Mouse (Mus musculus) olfactory bulb, adult 2 months (tissue): ENCODE results near the gene Krt35. TPM values are rescaled to one million over a fixed set of nuclear protein-coding genes. Genes with fewer than 3 reads are reported as not detected.

Source experiments
- H3K27ac ChIP-seq: fragments of 200-500 bp; 2 replicates; pipeline ENCODE4 v1.5.1; 2012; ENCODE audit warnings: low read depth, low read length; ENCODE audit not compliant: insufficient read depth
- H3K4me1 ChIP-seq: fragments of 200-500 bp; 2 replicates; pipeline ENCODE4 v1.6.1; 2012; ENCODE audit warnings: low read length; ENCODE audit not compliant: control insufficient read depth, insufficient read depth
- H3K4me3 ChIP-seq: fragments of 200-500 bp; 2 replicates; pipeline ENCODE4 v1.5.1; 2012; ENCODE audit warnings: mild to moderate bottlenecking, low read depth, low read length, moderate library complexity; ENCODE audit not compliant: insufficient read depth
- CTCF ChIP-seq: fragments of 200-500 bp; IDR thresholded peaks from 2 replicates; pipeline ENCODE4 v1.5.1; 2012; ENCODE audit warnings: low read depth, mild to moderate bottlenecking, low read length, moderate library complexity; ENCODE audit not compliant: insufficient read depth
- POLR2A ChIP-seq: fragments of 200-500 bp; IDR thresholded peaks from 2 replicates; pipeline ENCODE4 v1.6.1; 2012; ENCODE audit warnings: mild to moderate bottlenecking, low read depth, low read length, moderate library complexity; ENCODE audit not compliant: insufficient read depth
- WGBS: fragments of 180-500 bp; shearing (Covaris S2); methylation state at CpG from one replicate; pipeline ENCODE4 v1.1.7; 2018; 5-methylcytosine and 5-hydroxymethylcytosine counted together
- polyA plus RNA-seq: library from polyadenylated mRNA; stranded (reverse); fragments of >200 nt; gene quantifications from 2 replicates; pipeline ENCODE4 v1.2.4, GENCODE M21; 2012; ENCODE audit warnings: low replicate concordance; ENCODE audit not compliant: missing spikeins, insufficient read depth, insufficient read length

The Krt35 gene
- polyA plus RNA-seq = not detected in 2 replicates

GRCm38 (mm10) chr11:100096141-100096540 lies at the start of gene Krt35:
Krt35 (minus strand) TSS chr11:100096241.
- Histone ChIP-seq H3K4me1 (no peaks in the 10 kb centered on the region), H3K4me3 (no peak within 1 kb of the TSS), H3K27ac (no peak within 1 kb of the TSS)
- TF ChIP-seq CTCF = no peak
- no peak for TF ChIP-seq POLR2A
- 49% methylated on average over 9 of the region's 9 CpGs for WGBS

DNA sequence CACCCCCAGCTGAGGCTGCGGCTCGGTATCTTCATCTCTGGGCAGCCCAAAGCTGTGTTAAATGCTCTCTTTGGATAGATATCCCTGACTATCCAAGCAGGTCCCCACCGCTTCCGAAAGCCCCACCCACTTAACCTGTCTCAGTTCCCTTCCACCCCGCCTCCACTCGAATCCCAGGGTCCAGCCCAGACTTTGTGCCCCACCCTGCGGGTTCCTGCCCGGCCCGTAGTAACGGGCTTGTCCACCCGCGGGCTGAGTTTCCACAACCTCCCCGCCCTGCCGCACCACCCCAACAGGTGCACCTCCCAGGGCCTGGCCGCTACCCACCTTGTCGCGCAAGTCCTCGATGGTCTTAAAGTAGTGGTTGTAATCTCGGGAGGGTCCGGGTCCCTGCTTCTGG lies 49.1 kb upstream of the Krt35 start:
- 3% methylated on average over 20 of the region's 20 CpGs for WGBS
- H3K4me3 ChIP-seq = no peak overlapping the region
- TF ChIP-seq POLR2A = no peak
- no peak for TF ChIP-seq CTCF

DNA sequence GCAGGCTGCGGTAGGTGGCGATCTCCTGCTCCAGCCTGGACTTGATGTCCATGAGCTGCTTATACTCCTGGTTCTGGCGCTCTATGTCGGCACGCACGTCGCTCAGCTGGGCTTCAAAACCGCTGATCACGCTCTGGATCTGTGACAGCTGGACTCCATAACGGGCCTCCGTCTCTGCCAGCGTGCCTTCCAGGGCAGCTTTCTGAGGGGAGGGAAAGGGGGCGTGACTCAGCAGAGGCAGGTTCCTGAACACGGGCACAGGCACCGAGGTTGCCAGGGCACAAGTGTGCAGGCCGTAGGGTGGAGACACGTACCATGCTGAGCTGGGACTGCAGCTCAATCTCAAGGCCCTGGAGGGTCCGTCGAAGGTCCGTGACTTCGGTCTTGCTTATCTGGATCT lies 44.9 kb upstream of the Krt35 start:
- Histone ChIP-seq H3K27ac (no peak overlapping the region), H3K4me3 (no peak overlapping the region), H3K4me1 (peaks cover 13% of the 10 kb centered on the region)
- TF ChIP-seq POLR2A = no peak
- TF ChIP-seq CTCF = no peak
- 86% methylated on average over 21 of the region's 21 CpGs for WGBS

More for the DNA sequence above, 49.1 kb upstream of the Krt35 start:
- H3K27ac ChIP-seq = no peak overlapping the region
- peaks cover 11% of the 10 kb centered on the region for H3K4me1 ChIP-seq

GRCm38 (mm10) chr11:100139391-100139790 lies 43.4 kb upstream of the Krt35 start:
- H3K4me3 ChIP-seq = no peak overlapping the region
- no peak for TF ChIP-seq CTCF
- TF ChIP-seq POLR2A = no peak
- H3K27ac ChIP-seq = no peak overlapping the region
- 91% methylated on average over 2 of the region's 2 CpGs for WGBS
- peaks cover 2% of the 10 kb centered on the region; the same call in 1 of the 2 replicates for H3K4me1 ChIP-seq

DNA sequence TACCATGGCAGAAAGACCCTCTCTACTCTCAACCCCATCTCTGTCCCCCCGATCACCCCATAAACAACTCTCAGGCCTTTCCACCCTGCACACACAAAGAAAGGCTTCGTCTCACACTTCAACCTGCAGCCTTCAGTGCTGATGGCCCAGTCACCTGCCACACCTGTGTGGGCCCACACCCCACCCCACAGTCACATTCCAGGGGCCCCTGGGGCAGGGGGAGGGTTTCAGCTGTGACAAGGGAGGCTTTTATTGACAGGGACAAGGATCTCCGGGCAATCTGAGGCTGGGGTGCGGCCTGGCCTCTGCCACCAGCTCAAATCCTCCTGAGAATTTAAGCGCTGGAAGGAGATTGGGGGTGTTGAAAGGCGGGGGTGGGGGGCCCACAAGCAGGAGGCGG lies 42.8 kb upstream of the Krt35 start:
- Histone ChIP-seq H3K4me1 (peaks cover 2% of the 10 kb centered on the region; the same call in 1 of the 2 replicates), H3K27ac (no peak overlapping the region), H3K4me3 (no peak overlapping the region)
- TF ChIP-seq POLR2A (no peak), CTCF (no peak)
- WGBS = 79% methylated on average over 7 of the region's 7 CpGs

DNA sequence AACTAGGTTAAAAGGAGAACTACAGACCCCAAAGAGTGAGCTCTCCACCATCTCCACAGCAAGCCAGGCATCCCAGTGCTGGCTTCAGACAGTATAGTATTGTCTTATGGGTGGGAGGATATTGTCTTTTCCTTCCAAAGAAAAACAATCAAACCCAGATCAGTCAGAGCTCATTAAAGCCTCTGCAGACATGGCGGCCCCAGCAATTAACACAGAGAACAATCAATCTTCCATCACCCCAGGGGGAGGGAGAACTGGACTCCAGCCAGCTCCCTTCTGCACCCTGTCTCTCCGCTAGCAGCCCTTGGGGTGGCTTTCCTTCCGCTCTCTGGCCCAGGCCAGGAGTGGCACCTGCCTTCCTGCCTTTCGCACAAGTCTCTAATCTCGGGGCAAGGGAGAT lies 41.7 kb upstream of the Krt35 start:
- Histone ChIP-seq H3K4me3 (no peak overlapping the region), H3K27ac (no peak overlapping the region), H3K4me1 (peaks cover 2% of the 10 kb centered on the region; the same call in 1 of the 2 replicates)
- TF ChIP-seq POLR2A = no peak
- TF ChIP-seq CTCF = no peak
- WGBS = 72% methylated on average over 5 of the region's 5 CpGs

GRCm38 (mm10) chr11:100136559-100136958 lies 40.5 kb upstream of the Krt35 start:
- H3K4me1 ChIP-seq = peaks cover 7% of the 10 kb centered on the region; the same call in 1 of the 2 replicates

DNA sequence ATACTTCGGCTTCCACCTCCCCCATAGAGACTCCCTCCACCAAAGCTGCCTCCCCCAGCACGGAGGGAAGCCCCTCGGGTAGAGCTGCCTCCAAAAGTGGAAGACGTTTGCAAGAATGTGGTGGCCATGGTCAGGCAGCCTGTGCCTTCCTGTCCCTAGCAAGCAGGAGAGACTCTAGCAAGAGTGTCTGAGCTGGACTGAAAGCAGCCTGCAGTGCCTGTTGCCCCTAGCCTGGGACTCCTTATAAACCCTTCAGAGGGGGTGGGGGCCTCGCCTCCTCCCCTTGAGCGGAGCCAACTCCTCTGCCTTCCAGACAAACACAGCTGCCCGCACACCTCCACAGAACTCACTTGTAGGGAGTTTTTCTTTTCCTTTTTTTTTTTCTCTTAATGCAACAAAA lies 39.7 kb upstream of the Krt35 start, which contains the start of gene Krt15:
TSS of gene Krt15 (minus strand) at position 198 of the 400 bp plus-strand sequence.
- TF ChIP-seq POLR2A (no peak), CTCF (no peak)
- H3K4me1 ChIP-seq = peaks cover 7% of the 10 kb centered on the region; the same call in 1 of the 2 replicates
- no peak within 1 kb of the TSS for H3K27ac ChIP-seq
- no peak within 1 kb of the TSS for H3K4me3 ChIP-seq
- 72% methylated on average over 7 of the region's 7 CpGs for WGBS

More at GRCm38 (mm10) chr11:100136559-100136958, 40.5 kb upstream of the Krt35 start:
- 65% methylated on average over 5 of the region's 5 CpGs for WGBS
- H3K27ac ChIP-seq = no peak overlapping the region
- H3K4me3 ChIP-seq = no peak overlapping the region
- TF ChIP-seq POLR2A = no peak
- no peak for TF ChIP-seq CTCF

GRCm38 (mm10) chr11:100124901-100125300 lies 28.9 kb upstream of the Krt35 start:
- H3K4me1 ChIP-seq = no peaks in the 10 kb centered on the region
- 89% methylated on average over 7 of the region's 7 CpGs for WGBS
- TF ChIP-seq POLR2A (no peak), CTCF (no peak)
- H3K4me3 ChIP-seq = no peak overlapping the region
- H3K27ac ChIP-seq = no peak overlapping the region

DNA sequence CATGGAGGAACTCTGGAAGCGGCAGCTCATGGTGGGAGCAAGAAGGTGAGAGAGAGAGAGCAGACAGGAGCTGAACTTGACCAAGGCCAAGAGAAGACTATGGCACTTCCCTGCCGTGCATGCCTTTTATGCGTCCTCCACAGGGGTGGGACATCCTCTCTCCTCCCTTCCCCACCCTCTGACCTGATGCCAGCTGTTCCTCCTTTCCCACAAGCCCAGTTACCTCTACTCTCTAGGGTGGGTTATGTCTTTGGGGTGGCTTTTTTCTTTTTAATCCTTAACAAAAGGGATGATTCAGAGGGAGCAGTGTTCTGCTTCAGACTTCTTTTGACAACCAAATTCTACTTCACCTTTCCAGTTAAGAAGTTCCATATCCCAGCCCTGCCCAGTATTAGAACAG lies 25.4 kb upstream of the Krt35 start, which contains the start of gene Krt13:
TSS of gene Krt13 (minus strand) at position 101 of the 400 bp plus-strand sequence.
- H3K27ac ChIP-seq = no peak within 1 kb of the TSS
- no peak within 1 kb of the TSS for H3K4me3 ChIP-seq
- 77% methylated on average over 3 of the region's 3 CpGs for WGBS
- no peaks in the 10 kb centered on the region for H3K4me1 ChIP-seq
- TF ChIP-seq CTCF (no peak), POLR2A (no peak)

GRCm38 (mm10) chr11:100120331-100120730 lies 24.3 kb upstream of the Krt35 start:
- WGBS = 88% methylated on average over 5 of the region's 5 CpGs
- Histone ChIP-seq H3K27ac (no peak overlapping the region), H3K4me1 (no peaks in the 10 kb centered on the region), H3K4me3 (no peak overlapping the region)
- no peak for TF ChIP-seq CTCF
- TF ChIP-seq POLR2A = no peak
